Mouse (Mus musculus): Measurements from ENCODE around the gene Tas2r119.

DNA sequence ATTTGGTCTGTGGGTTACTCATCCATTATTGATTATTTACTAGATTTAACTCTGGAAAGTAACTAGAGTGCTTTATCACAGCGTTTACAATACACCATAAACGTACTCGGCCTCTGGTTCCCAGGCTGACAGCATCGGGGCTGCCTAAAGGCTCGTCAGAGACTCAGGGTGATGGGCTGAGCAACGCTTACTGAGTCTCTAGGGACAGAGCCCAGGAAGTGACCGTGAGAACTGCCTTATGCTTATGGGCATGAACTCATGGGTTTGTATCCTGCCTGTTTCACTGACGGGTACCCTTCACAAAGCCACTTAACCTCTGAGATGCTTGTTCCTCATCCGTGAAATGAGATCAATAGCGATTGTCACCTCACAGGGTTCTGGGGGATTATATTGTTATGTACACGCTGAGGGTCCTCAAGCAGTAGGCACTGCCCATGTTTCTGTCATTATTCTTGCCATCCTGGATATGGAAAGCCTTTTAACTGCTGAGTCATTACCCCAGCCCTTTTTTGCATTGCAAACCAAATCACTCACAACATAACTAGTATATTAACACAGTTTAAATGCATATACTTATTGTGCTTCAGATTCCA is 23.1 kb upstream of the Tas2r119 start:
- no peak for TF ChIP-seq CTCF (IDR thresholded peaks at IDR 0.05; ENCODE audit: extremely low read depth, insufficient read depth, insufficient read length, insufficient replicate concordance)
- TF ChIP-seq POLR2A (IDR thresholded peaks at IDR 0.05; ENCODE audit: low read depth, low read length) = no peak
